Mouse (Mus musculus) liver, embryonic 12.5 days (tissue): ENCODE measurements around the gene Pfn1. TPM values are rescaled to one million over a fixed set of nuclear protein-coding genes. Genes with fewer than 3 reads are reported as not detected.

ENCODE experiments used
- ATAC-seq: fragments of 200-750 bp; cut with Nextera tagmentation; 2 replicates; pipeline ENCODE4 v1.8.0; 2017; ENCODE audit warnings: moderate number of reproducible peaks, mild to moderate bottlenecking, moderate library complexity
- H3K27ac ChIP-seq: fragments of 300-500 bp; sonication (generic); 2 replicates; pipeline ENCODE4 v1.5.1; 2016; ENCODE audit warnings: mild to moderate bottlenecking
- H3K27me3 ChIP-seq: fragments of 300-500 bp; sonication (generic); replicated peaks from 2 replicates; pipeline ENCODE4 v1.6.1; 2016; ENCODE audit warnings: mild to moderate bottlenecking, moderate library complexity
- H3K36me3 ChIP-seq: fragments of 300-500 bp; sonication (generic); 2 replicates; pipeline ENCODE4 v1.6.1; 2016; ENCODE audit warnings: mild to moderate bottlenecking, moderate library complexity
- H3K4me1 ChIP-seq: fragments of 300-500 bp; sonication (generic); 2 replicates; pipeline ENCODE4 v1.6.1; 2016
- H3K4me2 ChIP-seq: fragments of 300-500 bp; sonication (generic); 2 replicates; pipeline ENCODE4 v1.6.1; 2016; ENCODE audit warnings: mild to moderate bottlenecking, moderate library complexity
- H3K4me3 ChIP-seq: fragments of 300-500 bp; sonication (generic); 2 replicates; pipeline ENCODE4 v1.5.1; 2016; ENCODE audit warnings: mild to moderate bottlenecking, moderate library complexity
- H3K9ac ChIP-seq: fragments of 300-500 bp; sonication (generic); 2 replicates; pipeline ENCODE4 v1.6.1; 2016; ENCODE audit warnings: mild to moderate bottlenecking, moderate library complexity
- H3K9me3 ChIP-seq: fragments of 300-500 bp; sonication (generic); replicated peaks from 2 replicates; pipeline ENCODE4 v1.6.1; 2016; ENCODE audit warnings: mild to moderate bottlenecking, moderate library complexity
- WGBS: fragments of 180-500 bp; shearing (Covaris S2); methylation state at CpG from one replicate; pipeline ENCODE4 v1.1.7; 2016; ENCODE audit not compliant: insufficient replicate concordance; 5-methylcytosine and 5-hydroxymethylcytosine counted together
- polyA plus RNA-seq: library from polyadenylated mRNA; unstranded; fragments of >200 nt; fragmentation: Nextera tagmentation; extraction: Ambion mirVana; gene quantifications from 2 replicates; pipeline ENCODE4 v1.2.1, GENCODE M21; 2016

Pfn1 gene
- polyA plus RNA-seq, 1 experiment from 2014 or later, result 1,519 TPM

GRCm38 (mm10) chr11:70658942-70659341 lies 4.5 kb upstream of the Pfn1 start:
- Histone ChIP-seq H3K9ac (no peak overlapping the region), H3K27me3 (0 out of 2 replicates have a peak, but pooled peaks cover 9% of the 10 kb centered on the region), H3K4me3 (no peak overlapping the region), H3K27ac (no peak overlapping the region), H3K36me3 (peaks cover 40% of the 10 kb centered on the region), H3K4me2 (no peak overlapping the region), H3K4me1 (peaks cover 40% of the 10 kb centered on the region), H3K9me3 (no peaks in the 10 kb centered on the region)
- WGBS, result 63% methylated on average over 8 of the region's 8 CpGs
- no peak for ATAC-seq

GRCm38 (mm10) chr11:70658521-70658920 lies 4.1 kb upstream of the Pfn1 start:
- Histone ChIP-seq H3K4me3 (no peak overlapping the region), H3K9me3 (no peaks in the 10 kb centered on the region), H3K36me3 (peaks cover 36% of the 10 kb centered on the region), H3K9ac (no peak overlapping the region), H3K4me2 (no peak overlapping the region), H3K27ac (no peak overlapping the region), H3K4me1 (peaks cover 40% of the 10 kb centered on the region), H3K27me3 (0 out of 2 replicates have a peak, but pooled peaks cover 9% of the 10 kb centered on the region)
- ATAC-seq, result no peak
- 76% methylated on average over 5 of the region's 5 CpGs for WGBS

GRCm38 (mm10) chr11:70657991-70658390 lies 3.5 kb upstream of the Pfn1 start:
- Histone ChIP-seq H3K27me3 (0 out of 2 replicates have a peak, but pooled peaks cover 9% of the 10 kb centered on the region), H3K9me3 (no peaks in the 10 kb centered on the region), H3K4me2 (0 out of 2 replicates have a peak overlapping the region, but pooled peaks have one; percentile 4), H3K36me3 (peaks cover 33% of the 10 kb centered on the region), H3K4me3 (no peak overlapping the region), H3K27ac (no peak overlapping the region), H3K9ac (no peak overlapping the region; the same call in 1 of the 2 replicates), H3K4me1 (peaks cover 42% of the 10 kb centered on the region)
- no peak for ATAC-seq
- WGBS, result 63% methylated on average over 9 of the region's 9 CpGs

DNA sequence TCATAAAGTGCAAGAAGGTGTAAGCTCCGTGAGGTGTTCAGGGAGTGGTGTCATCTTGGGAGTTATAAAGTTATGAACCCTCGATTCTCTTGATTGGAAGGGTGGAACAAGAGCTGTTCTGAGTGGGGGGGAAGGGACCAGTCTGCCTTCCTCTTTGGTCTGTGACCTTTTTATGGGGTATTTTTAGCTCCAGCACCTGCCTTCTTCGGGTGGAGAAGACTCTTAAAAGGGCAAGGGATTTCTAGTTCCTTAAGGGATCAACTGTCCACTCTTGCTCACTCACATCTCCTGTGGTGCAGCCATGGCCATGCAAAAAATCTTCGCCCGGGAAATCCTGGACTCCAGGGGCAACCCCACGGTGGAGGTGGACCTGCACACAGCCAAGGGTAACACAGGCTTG lies 3.1 kb upstream of the Pfn1 start:
- H3K27ac ChIP-seq, result peak overlapping the region; percentile 99; the same call in 1 of the 2 replicates
- peaks cover 33% of the 10 kb centered on the region for H3K36me3 ChIP-seq
- H3K27me3 ChIP-seq, result 0 out of 2 replicates have a peak, but pooled peaks cover 9% of the 10 kb centered on the region
- H3K4me3 ChIP-seq, result no peak overlapping the region
- WGBS, result 44% methylated on average over 6 of the region's 6 CpGs
- H3K9ac ChIP-seq, result no peak overlapping the region; the same call in 1 of the 2 replicates
- H3K4me2 ChIP-seq, result 0 out of 2 replicates have a peak overlapping the region, but pooled peaks have one; percentile 4
- H3K9me3 ChIP-seq, result no peaks in the 10 kb centered on the region
- peaks cover 46% of the 10 kb centered on the region for H3K4me1 ChIP-seq
- no peak for ATAC-seq

DNA sequence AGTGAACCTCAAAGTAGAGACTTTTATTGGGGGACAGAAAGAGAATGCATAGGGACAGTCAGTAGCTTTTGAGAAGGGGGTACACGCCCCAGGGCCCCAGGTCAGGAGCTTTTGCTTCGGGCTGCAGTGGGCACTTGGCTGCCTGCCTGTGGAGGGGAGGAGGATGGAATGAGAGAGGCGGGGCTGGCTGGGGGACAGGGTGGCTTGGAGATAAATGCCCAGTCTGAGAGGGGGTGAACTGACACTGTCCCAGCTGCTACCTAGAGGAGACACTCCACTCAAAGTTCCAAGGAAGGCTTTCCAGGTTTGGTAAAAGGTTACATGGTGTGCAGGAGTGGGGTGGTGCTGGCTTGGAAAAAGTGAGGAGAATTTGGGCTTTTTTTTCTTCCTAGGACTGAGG lies 2.5 kb upstream of the Pfn1 start, which contains the start of gene Eno3:
TSS of gene Eno3 (plus strand) at position 239 of the 400 bp plus-strand sequence.
- peak within 1 kb of the TSS; percentile 99 for H3K4me3 ChIP-seq
- WGBS, result 24% methylated on average over 3 of the region's 3 CpGs
- H3K4me1 ChIP-seq, result peaks cover 52% of the 10 kb centered on the region

GRCm38 (mm10) chr11:70656456-70656927 lies 2.0 kb upstream of the Pfn1 start:
- Histone ChIP-seq H3K4me3 (peak overlapping the region; percentile 99), H3K9me3 (no peaks in the 10 kb centered on the region), H3K4me1 (peaks cover 57% of the 10 kb centered on the region), H3K36me3 (peaks cover 35% of the 10 kb centered on the region), H3K27ac (peak overlapping the region; percentile 99), H3K9ac (peak overlapping the region; percentile 99), H3K4me2 (peak overlapping the region; percentile 93), H3K27me3 (0 out of 2 replicates have a peak, but pooled peaks cover 9% of the 10 kb centered on the region)
- no peak for ATAC-seq
- 19% methylated on average over 16 of the region's 16 CpGs for WGBS

More for the DNA sequence above, 2.5 kb upstream of the Pfn1 start, which contains the start of gene Eno3:
- peak within 1 kb of the TSS; percentile 99 for H3K9ac ChIP-seq
- no peak for ATAC-seq
- H3K36me3 ChIP-seq, result peaks cover 33% of the 10 kb centered on the region
- H3K4me2 ChIP-seq, result peak within 1 kb of the TSS; percentile 93
- H3K27me3 ChIP-seq, result 0 out of 2 replicates have a peak, but pooled peaks cover 9% of the 10 kb centered on the region
- no peaks in the 10 kb centered on the region for H3K9me3 ChIP-seq
- peak within 1 kb of the TSS; percentile 99 for H3K27ac ChIP-seq

- Histone ChIP-seq H3K27ac (peak overlapping the region; percentile 99), H3K4me1 (peaks cover 64% of the 10 kb centered on the region), H3K9ac (peak overlapping the region; percentile 99), H3K4me3 (peak overlapping the region; percentile 99), H3K36me3 (peaks cover 35% of the 10 kb centered on the region), H3K4me2 (peak overlapping the region; percentile 93), H3K27me3 (0 out of 2 replicates have a peak, but pooled peaks cover 9% of the 10 kb centered on the region), H3K9me3 (no peaks in the 10 kb centered on the region)
- WGBS, result 1% methylated on average over 61 of the region's 61 CpGs
- peak; percentile 14; the same call in 1 of the 2 replicates for ATAC-seq
Measured at GRCm38 (mm10) chr11:70655571-70656455, 1.4 kb upstream of the Pfn1 start.

GRCm38 (mm10) chr11:70654923-70655570 lies 603 bp upstream of the Pfn1 start:
- Histone ChIP-seq H3K36me3 (peaks cover 35% of the 10 kb centered on the region), H3K4me1 (peaks cover 71% of the 10 kb centered on the region), H3K27me3 (0 out of 2 replicates have a peak, but pooled peaks cover 9% of the 10 kb centered on the region), H3K4me3 (peak overlapping the region; percentile 99), H3K9me3 (no peaks in the 10 kb centered on the region), H3K27ac (peak overlapping the region; percentile 99), H3K4me2 (peak overlapping the region; percentile 93), H3K9ac (peak overlapping the region; percentile 99)
- WGBS, result under 1% methylated on average over 47 of the region's 48 CpGs
- ATAC-seq, result peak; percentile 58

GRCm38 (mm10) chr11:70653345-70654197 lies 873 bp downstream of the Pfn1 start:
- under 1% methylated on average over 58 of the region's 63 CpGs for WGBS
- Histone ChIP-seq H3K4me1 (peaks cover 81% of the 10 kb centered on the region), H3K27ac (peak overlapping the region; percentile 99), H3K4me3 (peak overlapping the region; percentile 99), H3K36me3 (peaks cover 46% of the 10 kb centered on the region), H3K9me3 (no peaks in the 10 kb centered on the region), H3K4me2 (peak overlapping the region; percentile 93), H3K27me3 (0 out of 2 replicates have a peak, but pooled peaks cover 9% of the 10 kb centered on the region), H3K9ac (peak overlapping the region; percentile 99)
- peak; percentile 67 for ATAC-seq

DNA sequence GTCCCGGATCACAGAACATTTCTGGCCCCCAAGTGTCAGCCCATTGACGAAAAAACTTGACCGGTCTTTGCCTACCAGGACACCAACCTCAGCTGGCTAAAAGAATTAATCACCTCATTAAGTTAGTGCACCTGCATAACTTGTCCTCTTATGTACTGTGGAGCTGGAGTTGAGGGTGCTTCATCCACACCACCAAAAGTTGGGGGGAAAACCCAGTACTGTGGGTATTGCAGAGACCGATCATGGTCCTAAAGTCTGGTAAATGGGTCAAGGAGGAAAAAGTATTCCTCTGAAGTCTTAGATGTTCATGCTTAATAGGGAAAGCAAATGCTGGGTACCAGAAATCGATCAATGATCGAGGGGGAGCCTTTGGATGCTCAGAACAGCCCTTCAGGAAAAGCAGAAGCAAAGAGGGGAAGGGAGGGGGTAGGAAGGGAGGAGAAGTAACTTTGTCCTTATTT lies 1.5 kb downstream of the Pfn1 start:
- no peaks in the 10 kb centered on the region for H3K9me3 ChIP-seq
- no peak for ATAC-seq
- peak overlapping the region; percentile 99 for H3K9ac ChIP-seq
- peaks cover 81% of the 10 kb centered on the region for H3K4me1 ChIP-seq
- WGBS, result 20% methylated on average over 6 of the region's 6 CpGs
- peak overlapping the region; percentile 93 for H3K4me2 ChIP-seq
- H3K27me3 ChIP-seq, result 0 out of 2 replicates have a peak, but pooled peaks cover 9% of the 10 kb centered on the region
- peak overlapping the region; percentile 99 for H3K27ac ChIP-seq
- H3K36me3 ChIP-seq, result peaks cover 47% of the 10 kb centered on the region
- H3K4me3 ChIP-seq, result peak overlapping the region; percentile 99
